Mouse (Mus musculus): ENCODE measurements around the gene Nyap2. TPM values are rescaled to one million over a fixed set of nuclear protein-coding genes. Genes with fewer than 3 reads are reported as not detected.

The Nyap2 gene
- polyA plus RNA-seq, 1 experiment from 2014 or later: 1.4 TPM

DNA sequence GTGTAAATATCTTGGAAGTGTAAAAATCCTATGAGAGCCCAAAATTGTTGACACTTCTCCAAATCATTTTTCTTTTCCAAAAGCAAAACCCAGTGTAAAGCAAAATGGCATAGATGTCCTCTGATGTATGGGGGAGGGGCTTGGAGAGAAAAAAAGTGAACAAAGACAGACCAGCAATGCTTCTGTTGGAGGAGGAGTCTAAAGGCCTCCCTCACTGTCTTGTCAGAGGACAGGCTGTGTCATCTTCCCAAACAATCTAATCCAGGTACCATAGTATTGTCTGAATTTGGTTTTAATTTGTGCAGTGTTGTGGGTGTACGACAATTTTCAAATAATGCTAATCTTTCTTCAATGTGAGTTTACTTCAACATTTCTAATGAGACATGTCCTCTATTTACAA, 13.7 kb downstream of the Nyap2 start:
- WGBS: 82% methylated on average over 1 of the region's 1 CpGs
- Histone ChIP-seq H3K36me3 (ENCODE audit: control insufficient read depth, insufficient read depth, low read length) (no peaks in the 10 kb centered on the region), H3K4me3 (ENCODE audit: low read depth, low read length) (no peak overlapping the region), H3K9me3 (ENCODE audit: control insufficient read depth, low read length) (no peaks in the 10 kb centered on the region), H3K9ac (ENCODE audit: low read depth, low read length) (no peak overlapping the region), H3K27ac (replicated peaks; ENCODE audit: low read depth, low read length) (no peak overlapping the region), H3K4me1 (ENCODE audit: control insufficient read depth, insufficient read depth, low read length) (no peaks in the 10 kb centered on the region), H3K4me2 (ENCODE audit: low read depth, low read length) (no peak overlapping the region), H3K27me3 (replicated peaks; ENCODE audit: control insufficient read depth, insufficient read depth, low read length) (no peaks in the 10 kb centered on the region)
- DNase-seq (ENCODE audit: low spot score): no peak
- ATAC-seq (ENCODE audit: low read depth): no peak

DNA sequence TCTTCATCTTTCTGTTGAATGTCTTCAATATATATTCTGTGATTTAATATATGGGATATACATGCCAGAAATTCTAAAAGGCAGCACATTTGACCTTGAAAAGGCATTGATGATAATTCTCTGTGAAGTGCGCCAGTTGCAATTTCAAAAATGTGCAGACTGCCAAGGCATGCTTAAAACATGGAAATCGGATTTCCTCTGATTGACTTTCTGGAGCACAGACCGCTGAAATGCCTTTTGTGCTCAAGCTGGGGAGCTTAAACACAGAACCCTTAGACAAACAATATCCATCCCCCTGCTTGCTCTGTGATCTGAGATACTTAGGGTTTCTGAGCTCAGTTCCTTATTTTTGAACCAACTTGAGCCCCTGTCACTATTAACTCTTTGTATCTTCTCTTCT, 14.2 kb downstream of the Nyap2 start:
- Histone ChIP-seq H3K9ac (ENCODE audit: low read depth, low read length) (no peak overlapping the region), H3K4me3 (ENCODE audit: low read depth, low read length) (no peak overlapping the region), H3K4me2 (ENCODE audit: low read depth, low read length) (no peak overlapping the region), H3K9me3 (ENCODE audit: control insufficient read depth, low read length) (no peaks in the 10 kb centered on the region), H3K27me3 (replicated peaks; ENCODE audit: control insufficient read depth, insufficient read depth, low read length) (no peaks in the 10 kb centered on the region), H3K4me1 (ENCODE audit: control insufficient read depth, insufficient read depth, low read length) (no peaks in the 10 kb centered on the region), H3K27ac (replicated peaks; ENCODE audit: low read depth, low read length) (no peak overlapping the region), H3K36me3 (ENCODE audit: control insufficient read depth, insufficient read depth, low read length) (no peaks in the 10 kb centered on the region)
- ATAC-seq (ENCODE audit: low read depth) (no peak), DNase-seq (ENCODE audit: low spot score) (peak; percentile 23)
- 42% methylated on average over 3 of the region's 3 CpGs for whole genome bisulfite sequencing

DNA sequence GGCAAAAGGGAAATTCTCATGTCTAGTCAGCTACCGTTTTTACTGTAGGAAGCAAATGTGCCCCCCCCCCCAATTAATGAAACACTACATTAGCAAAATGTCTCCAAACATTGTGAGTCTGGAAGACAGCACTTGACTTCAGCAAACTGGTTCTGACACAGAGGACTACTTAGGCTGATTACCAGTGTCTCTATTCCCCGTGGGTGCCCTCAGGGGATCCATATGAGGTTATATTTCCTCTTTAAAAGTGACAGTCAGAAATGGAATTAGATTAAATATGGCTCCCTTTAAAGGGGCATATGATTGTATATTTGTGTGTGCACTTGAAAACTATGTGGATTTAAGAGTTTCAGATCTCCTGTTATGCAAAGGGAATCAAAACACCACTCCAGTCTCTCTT, 15.3 kb downstream of the Nyap2 start:
- H3K4me3 ChIP-seq (ENCODE audit: low read depth, low read length): no peak overlapping the region
- no peaks in the 10 kb centered on the region for H3K36me3 ChIP-seq (ENCODE audit: control insufficient read depth, insufficient read depth, low read length)
- H3K4me1 ChIP-seq (ENCODE audit: control insufficient read depth, insufficient read depth, low read length): no peaks in the 10 kb centered on the region
- WGBS: 51% methylated on average over 2 of the region's 2 CpGs
- no peak overlapping the region for H3K4me2 ChIP-seq (ENCODE audit: low read depth, low read length)
- ATAC-seq (ENCODE audit: low read depth): no peak
- DNase-seq (ENCODE audit: low spot score): peak; percentile 12
- no peak overlapping the region for H3K9ac ChIP-seq (ENCODE audit: low read depth, low read length)
- no peaks in the 10 kb centered on the region for H3K9me3 ChIP-seq (ENCODE audit: control insufficient read depth, low read length)
- no peak overlapping the region for H3K27ac ChIP-seq (replicated peaks; ENCODE audit: low read depth, low read length)
- no peaks in the 10 kb centered on the region for H3K27me3 ChIP-seq (replicated peaks; ENCODE audit: control insufficient read depth, insufficient read depth, low read length)

DNA sequence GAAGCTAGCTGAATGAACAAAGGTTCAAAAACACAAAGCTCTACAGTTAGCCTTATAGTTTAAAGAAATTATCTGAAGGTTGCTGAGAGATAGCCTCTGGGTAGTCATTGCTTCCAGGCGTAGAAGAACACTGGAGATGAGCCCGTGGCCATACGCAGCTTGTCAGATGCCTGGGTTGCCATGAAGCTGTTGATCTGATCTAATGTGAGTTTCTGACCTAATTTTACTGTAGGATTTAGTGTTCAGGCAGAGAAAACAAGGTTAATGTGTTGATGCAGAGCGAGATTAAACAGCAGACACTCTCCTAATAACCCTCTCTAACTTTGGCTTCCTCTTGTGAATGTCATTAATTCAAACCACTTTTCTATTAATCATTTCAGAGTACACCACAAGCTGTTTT, 16.1 kb downstream of the Nyap2 start:
- Histone ChIP-seq H3K27me3 (replicated peaks; ENCODE audit: control insufficient read depth, insufficient read depth, low read length) (no peaks in the 10 kb centered on the region), H3K9ac (ENCODE audit: low read depth, low read length) (no peak overlapping the region), H3K4me3 (ENCODE audit: low read depth, low read length) (no peak overlapping the region), H3K9me3 (ENCODE audit: control insufficient read depth, low read length) (no peaks in the 10 kb centered on the region), H3K36me3 (ENCODE audit: control insufficient read depth, insufficient read depth, low read length) (no peaks in the 10 kb centered on the region), H3K4me2 (ENCODE audit: low read depth, low read length) (no peak overlapping the region), H3K27ac (replicated peaks; ENCODE audit: low read depth, low read length) (no peak overlapping the region), H3K4me1 (ENCODE audit: control insufficient read depth, insufficient read depth, low read length) (no peaks in the 10 kb centered on the region)
- WGBS: 81% methylated on average over 4 of the region's 4 CpGs
- DNase-seq (ENCODE audit: low spot score): no peak
- ATAC-seq (ENCODE audit: low read depth): no peak

DNA sequence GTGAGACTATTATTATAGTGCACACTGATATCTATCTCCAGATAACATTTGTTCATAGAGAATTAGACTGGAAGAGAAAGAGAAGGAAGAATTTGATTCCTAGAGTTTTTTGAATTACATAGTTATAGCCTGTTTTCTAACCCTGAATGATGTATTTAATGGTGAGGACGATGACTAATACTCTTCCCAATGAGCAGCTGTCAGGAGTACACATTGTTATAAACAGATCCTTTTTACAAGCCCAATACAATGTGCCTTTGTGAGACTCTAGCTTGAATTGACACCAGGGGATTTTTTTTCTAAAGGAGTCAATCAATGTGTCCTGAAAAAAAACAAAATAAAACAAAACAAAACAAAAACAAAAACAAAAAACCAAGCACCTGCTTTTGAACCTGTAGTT, 22.2 kb downstream of the Nyap2 start:
- no peaks in the 10 kb centered on the region for H3K4me1 ChIP-seq (ENCODE audit: control insufficient read depth, insufficient read depth, low read length)
- no peaks in the 10 kb centered on the region for H3K36me3 ChIP-seq (ENCODE audit: control insufficient read depth, insufficient read depth, low read length)
- H3K4me3 ChIP-seq (ENCODE audit: low read depth, low read length): no peak overlapping the region
- H3K9ac ChIP-seq (ENCODE audit: low read depth, low read length): no peak overlapping the region
- DNase-seq (ENCODE audit: low spot score): no peak
- H3K9me3 ChIP-seq (ENCODE audit: control insufficient read depth, low read length): no peaks in the 10 kb centered on the region
- ATAC-seq (ENCODE audit: low read depth): no peak
- WGBS: 25% methylated on average over 1 of the region's 1 CpGs
- H3K27ac ChIP-seq (replicated peaks; ENCODE audit: low read depth, low read length): no peak overlapping the region
- H3K4me2 ChIP-seq (ENCODE audit: low read depth, low read length): no peak overlapping the region
- no peaks in the 10 kb centered on the region for H3K27me3 ChIP-seq (replicated peaks; ENCODE audit: control insufficient read depth, insufficient read depth, low read length)

DNA sequence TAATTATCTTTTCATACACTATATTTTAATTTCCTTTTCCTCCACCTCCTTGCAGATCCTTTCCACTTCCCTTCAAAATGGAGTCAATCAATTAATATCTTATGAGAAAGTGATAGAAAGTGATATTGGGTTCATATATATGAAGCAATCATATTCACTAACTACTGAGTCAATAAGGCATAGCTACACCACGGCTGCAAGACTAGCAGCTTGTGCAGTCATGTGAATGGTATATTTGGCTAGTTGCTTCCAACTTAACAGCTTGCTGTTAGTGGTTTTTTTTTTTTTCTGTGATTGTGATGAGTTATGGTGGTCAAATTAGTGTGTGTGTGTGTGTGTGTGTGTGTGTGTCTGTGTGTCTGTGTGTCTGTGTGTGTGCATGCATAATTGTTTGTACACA, 25.0 kb downstream of the Nyap2 start:
- H3K4me1 ChIP-seq (ENCODE audit: control insufficient read depth, insufficient read depth, low read length): no peaks in the 10 kb centered on the region
- no peaks in the 10 kb centered on the region for H3K9me3 ChIP-seq (ENCODE audit: control insufficient read depth, low read length)
- DNase-seq (ENCODE audit: low spot score): no peak
- ATAC-seq (ENCODE audit: low read depth): no peak
- no peak overlapping the region for H3K27ac ChIP-seq (replicated peaks; ENCODE audit: low read depth, low read length)
- H3K4me3 ChIP-seq (ENCODE audit: low read depth, low read length): no peak overlapping the region
- 81% methylated on average over 1 of the region's 1 CpGs for WGBS
- no peak overlapping the region for H3K9ac ChIP-seq (ENCODE audit: low read depth, low read length)
- H3K4me2 ChIP-seq (ENCODE audit: low read depth, low read length): no peak overlapping the region
- H3K27me3 ChIP-seq (replicated peaks; ENCODE audit: control insufficient read depth, insufficient read depth, low read length): no peaks in the 10 kb centered on the region
- H3K36me3 ChIP-seq (ENCODE audit: control insufficient read depth, insufficient read depth, low read length): no peaks in the 10 kb centered on the region

DNA sequence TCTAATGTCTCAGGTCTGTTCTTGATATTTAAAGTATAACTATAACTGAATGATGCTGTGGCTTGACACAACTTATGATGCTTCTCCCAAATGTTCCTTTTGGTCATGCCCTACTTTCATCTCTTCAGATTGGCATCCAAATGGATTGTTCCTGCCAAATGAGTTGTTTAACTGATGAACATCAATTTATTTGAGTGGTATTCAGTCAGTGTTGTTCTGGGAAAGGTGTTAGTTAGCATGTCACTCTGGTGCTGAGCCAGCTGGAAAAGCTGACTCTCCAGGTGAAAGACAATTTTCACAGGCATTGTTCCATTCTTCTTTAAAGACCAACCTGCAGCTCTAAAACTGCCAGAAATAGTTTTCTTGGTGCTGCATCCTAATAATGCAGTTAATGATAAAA, 43.0 kb downstream of the Nyap2 start:
- no peak overlapping the region for H3K27ac ChIP-seq (replicated peaks; ENCODE audit: low read depth, low read length)
- ATAC-seq (ENCODE audit: low read depth) (no peak), DNase-seq (ENCODE audit: low spot score) (no peak)
- no peaks in the 10 kb centered on the region for H3K4me1 ChIP-seq (ENCODE audit: control insufficient read depth, insufficient read depth, low read length)
- H3K36me3 ChIP-seq (ENCODE audit: control insufficient read depth, insufficient read depth, low read length): no peaks in the 10 kb centered on the region
- no peak overlapping the region for H3K4me2 ChIP-seq (ENCODE audit: low read depth, low read length)
- no peak overlapping the region for H3K9ac ChIP-seq (ENCODE audit: low read depth, low read length)
- no peaks in the 10 kb centered on the region for H3K9me3 ChIP-seq (ENCODE audit: control insufficient read depth, low read length)
- H3K27me3 ChIP-seq (replicated peaks; ENCODE audit: control insufficient read depth, insufficient read depth, low read length): no peaks in the 10 kb centered on the region
- H3K4me3 ChIP-seq (ENCODE audit: low read depth, low read length): no peak overlapping the region

DNA sequence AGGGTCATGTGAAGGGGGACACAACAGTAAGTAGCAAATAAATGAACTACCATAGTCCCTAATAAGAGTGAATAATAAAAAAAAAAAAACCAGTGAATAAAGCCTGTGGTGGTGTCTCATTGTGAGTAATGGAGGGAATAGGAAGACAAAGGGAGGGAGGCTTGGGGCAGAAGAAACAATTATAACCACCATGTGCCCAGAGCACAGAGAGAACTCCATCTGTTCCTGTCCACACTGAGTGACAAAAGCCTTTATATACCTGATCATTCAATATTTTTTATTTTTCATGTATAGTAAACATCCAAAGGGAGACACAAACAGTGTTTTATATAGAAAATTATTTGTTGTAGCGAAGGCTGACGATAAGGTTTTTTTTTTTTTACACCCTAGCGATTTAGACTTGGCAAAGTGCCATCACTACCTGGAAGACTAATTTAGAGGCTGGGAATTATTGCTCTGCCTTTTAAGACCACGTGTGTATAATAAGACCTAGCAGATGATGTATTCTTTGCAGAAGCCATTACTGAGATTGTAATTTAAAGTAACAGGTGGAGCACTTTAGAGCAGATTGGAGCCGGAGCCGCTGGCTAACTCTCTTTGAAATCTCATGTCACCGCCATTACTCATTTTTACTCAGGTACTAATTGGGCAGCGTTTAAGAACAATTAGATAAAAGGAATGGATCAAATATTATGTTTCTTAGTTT, 55.4 kb downstream of the Nyap2 start:
- no peaks in the 10 kb centered on the region for H3K36me3 ChIP-seq (ENCODE audit: control insufficient read depth, insufficient read depth, low read length)
- H3K4me2 ChIP-seq (ENCODE audit: low read depth, low read length): no peak overlapping the region
- H3K4me1 ChIP-seq (ENCODE audit: control insufficient read depth, insufficient read depth, low read length): no peaks in the 10 kb centered on the region
- DNase-seq (ENCODE audit: low spot score) (peak; percentile 14), ATAC-seq (ENCODE audit: low read depth) (peak; percentile 62; the same call in 1 of the 2 replicates)
- no peaks in the 10 kb centered on the region for H3K9me3 ChIP-seq (ENCODE audit: control insufficient read depth, low read length)
- no peak overlapping the region for H3K9ac ChIP-seq (ENCODE audit: low read depth, low read length)
- 69% methylated on average over 8 of the region's 8 CpGs for WGBS
- H3K27ac ChIP-seq (replicated peaks; ENCODE audit: low read depth, low read length): no peak overlapping the region
- H3K27me3 ChIP-seq (replicated peaks; ENCODE audit: control insufficient read depth, insufficient read depth, low read length): no peaks in the 10 kb centered on the region
- no peak overlapping the region for H3K4me3 ChIP-seq (ENCODE audit: low read depth, low read length)

DNA sequence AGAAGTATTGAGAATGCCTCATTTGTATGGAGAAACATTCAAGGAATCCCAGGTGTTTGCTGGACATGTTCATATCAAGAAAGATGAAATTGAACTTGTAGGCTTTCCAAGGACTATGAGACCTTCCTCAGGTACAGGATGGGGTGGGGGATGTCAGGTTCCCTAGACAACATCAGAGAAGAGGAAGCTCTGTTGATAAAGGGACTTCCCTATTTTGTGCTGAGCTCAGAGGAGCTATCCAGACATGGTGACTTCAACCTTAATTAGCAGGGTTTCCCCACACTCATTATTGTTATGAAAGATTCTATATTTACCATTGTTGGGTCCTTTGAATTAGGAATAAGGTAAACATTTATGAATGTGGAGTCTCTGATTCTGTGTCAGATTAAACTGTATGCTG, 67.1 kb downstream of the Nyap2 start:
- Histone ChIP-seq H3K9ac (ENCODE audit: low read depth, low read length) (no peak overlapping the region), H3K4me3 (ENCODE audit: low read depth, low read length) (no peak overlapping the region), H3K36me3 (ENCODE audit: control insufficient read depth, insufficient read depth, low read length) (no peaks in the 10 kb centered on the region), H3K9me3 (ENCODE audit: control insufficient read depth, low read length) (no peaks in the 10 kb centered on the region), H3K4me1 (ENCODE audit: control insufficient read depth, insufficient read depth, low read length) (no peaks in the 10 kb centered on the region), H3K27me3 (replicated peaks; ENCODE audit: control insufficient read depth, insufficient read depth, low read length) (no peaks in the 10 kb centered on the region), H3K4me2 (ENCODE audit: low read depth, low read length) (no peak overlapping the region), H3K27ac (replicated peaks; ENCODE audit: low read depth, low read length) (no peak overlapping the region)
- no peak for DNase-seq (ENCODE audit: low spot score)
- ATAC-seq (ENCODE audit: low read depth): no peak
